Mouse (Mus musculus) neural tube, embryonic 11.5 days (tissue): ENCODE data around the gene Sh3d19. TPM values are rescaled to one million over a fixed set of nuclear protein-coding genes. Genes with fewer than 3 reads are reported as not detected.
A peak's percentile ranks its signal among the peaks of the same experiment; 100 is the strongest.
"Not testable (repeated sequence)": the region's sequence is repeated elsewhere in the genome, so short reads cannot be mapped to it uniquely, and the experiment has no call there.

Experiments used
- ATAC-seq: fragments of 200-750 bp; cut with Nextera tagmentation; 2 replicates; pipeline ENCODE4 v1.8.0; 2017; ENCODE audit warnings: moderate number of reproducible peaks, mild to moderate bottlenecking, moderate TSS enrichment, moderate library complexity; ENCODE audit not compliant: insufficient read depth, low FRiP score, low TSS enrichment
- DNase-seq: peaks from one replicate; pipeline ENCODE4 v3.0.0-alpha.2; 2015; ENCODE audit warnings: low spot score
- H3K27ac ChIP-seq: fragments of 300-500 bp; sonication (generic); 2 replicates; pipeline ENCODE4 v1.5.1; 2014; ENCODE audit warnings: low read depth, mild to moderate bottlenecking, low read length
- H3K27me3 ChIP-seq: fragments of 300-500 bp; sonication (generic); 2 replicates; pipeline ENCODE4 v1.6.1; 2014; ENCODE audit warnings: mild to moderate bottlenecking, low read length, mixed read lengths; ENCODE audit not compliant: control insufficient read depth, insufficient read depth
- H3K36me3 ChIP-seq: fragments of 300-500 bp; sonication (generic); 2 replicates; pipeline ENCODE4 v1.6.1; 2014; ENCODE audit warnings: mild to moderate bottlenecking, low read length, moderate library complexity, mixed read lengths; ENCODE audit not compliant: control insufficient read depth, insufficient read depth
- H3K4me1 ChIP-seq: fragments of 300-500 bp; sonication (generic); 2 replicates; pipeline ENCODE4 v1.6.1; 2014; ENCODE audit warnings: low read length, mixed read lengths; ENCODE audit not compliant: control insufficient read depth, insufficient read depth
- H3K4me2 ChIP-seq: fragments of 300-500 bp; sonication (generic); 2 replicates; pipeline ENCODE4 v1.6.1; 2014; ENCODE audit warnings: low read depth, mild to moderate bottlenecking, moderate library complexity
- H3K4me3 ChIP-seq: fragments of 300-500 bp; sonication (generic); 2 replicates; pipeline ENCODE4 v1.5.1; 2014; ENCODE audit warnings: low read depth, low read length
- H3K9ac ChIP-seq: fragments of 300-500 bp; sonication (generic); 2 replicates; pipeline ENCODE4 v1.6.1; 2014; ENCODE audit warnings: mild to moderate bottlenecking, low read length
- H3K9me3 ChIP-seq: fragments of 300-500 bp; sonication (generic); 2 replicates; pipeline ENCODE4 v1.6.1; 2016; ENCODE audit warnings: low read length; ENCODE audit not compliant: control insufficient read depth
- WGBS: fragments of 180-500 bp; shearing (Covaris S2); extraction: QIAGEN DNeasy Blood & Tissue Kit; methylation state at CpG from one replicate; pipeline ENCODE4 v1.1.7; 2014; 5-methylcytosine and 5-hydroxymethylcytosine counted together
- polyA plus RNA-seq: library from polyadenylated mRNA; unstranded; fragments of >200 nt; fragmentation: Nextera tagmentation; extraction: Ambion mirVana; gene quantifications from 2 replicates; pipeline ENCODE4 v1.2.1, GENCODE M21; 2014

The Sh3d19 gene
- polyA plus RNA-seq, 1 experiment from 2014 or later = 11.8 TPM

GRCm38 (mm10) chr3:86085001-86085400 is 114.1 kb downstream of the Sh3d19 start:
- ATAC-seq (no peak), DNase-seq (no peak)
- 90% methylated on average over 19 of the region's 19 CpGs for WGBS
- H3K4me2 ChIP-seq = no peak overlapping the region
- H3K9me3 ChIP-seq = no peaks in the 10 kb centered on the region
- no peak overlapping the region for H3K4me3 ChIP-seq
- no peaks in the 10 kb centered on the region; the same call in 1 of the 2 replicates for H3K36me3 ChIP-seq
- H3K27me3 ChIP-seq = no peaks in the 10 kb centered on the region
- H3K27ac ChIP-seq = no peak overlapping the region
- H3K9ac ChIP-seq = no peak overlapping the region
- H3K4me1 ChIP-seq = no peaks in the 10 kb centered on the region

DNA sequence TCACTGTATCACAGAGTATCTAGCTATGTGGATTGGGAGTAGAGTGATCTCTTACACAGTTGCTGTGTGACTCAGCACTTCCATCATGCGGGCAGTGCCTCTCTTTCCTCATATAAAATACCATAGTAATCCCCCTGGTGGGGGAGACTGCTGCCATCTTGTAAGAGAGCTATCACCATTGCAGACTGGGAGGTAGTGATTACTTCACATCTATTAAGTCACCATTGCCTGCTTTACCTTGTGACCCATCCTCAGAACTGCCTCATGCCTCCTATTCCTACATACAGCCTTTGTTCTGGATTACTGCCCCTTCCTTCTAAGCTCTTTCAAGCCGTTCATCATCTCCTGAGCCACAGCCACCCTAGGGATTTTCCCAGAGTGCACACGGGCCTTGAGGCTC is 117.0 kb downstream of the Sh3d19 start:
- H3K4me2 ChIP-seq = no peak overlapping the region
- no peak overlapping the region for H3K27ac ChIP-seq
- no peaks in the 10 kb centered on the region for H3K27me3 ChIP-seq
- no peaks in the 10 kb centered on the region; the same call in 1 of the 2 replicates for H3K4me1 ChIP-seq
- no peak overlapping the region for H3K9ac ChIP-seq
- no peak overlapping the region for H3K4me3 ChIP-seq
- H3K9me3 ChIP-seq = no peaks in the 10 kb centered on the region
- no peak for DNase-seq
- WGBS = 75% methylated on average over 3 of the region's 3 CpGs
- ATAC-seq = no peak
- no peaks in the 10 kb centered on the region; the same call in 1 of the 2 replicates for H3K36me3 ChIP-seq

DNA sequence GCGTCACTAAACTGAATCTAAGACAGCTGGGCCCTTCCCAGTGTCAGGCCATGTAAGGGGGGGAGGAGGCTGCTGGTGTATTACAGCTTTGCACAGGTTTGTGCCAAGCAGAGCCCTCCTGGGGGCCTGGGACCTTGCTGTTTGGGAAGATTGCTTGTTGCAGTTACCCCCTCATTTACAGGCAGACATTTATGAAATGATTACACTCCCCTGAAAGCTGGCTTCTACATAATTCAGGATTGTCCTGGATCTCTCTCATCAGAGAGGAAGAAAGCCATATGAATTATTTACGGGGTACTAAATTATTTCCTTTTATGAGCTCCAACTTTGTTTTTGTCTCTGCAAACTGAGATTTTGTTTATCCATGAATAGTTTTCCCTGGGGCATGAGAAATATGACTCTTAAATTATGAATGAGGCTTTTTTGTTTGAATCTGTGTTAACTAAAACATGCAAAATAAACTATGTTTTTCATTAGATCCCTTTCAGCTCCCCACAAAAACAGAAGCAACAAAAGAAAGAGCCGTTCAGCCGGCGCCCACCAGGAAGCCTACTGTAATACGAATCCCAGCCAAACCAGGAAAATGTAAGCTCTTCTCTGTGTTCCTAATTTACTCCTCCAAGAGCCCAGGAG is 122.4 kb downstream of the Sh3d19 start:
- WGBS = 43% methylated on average over 6 of the region's 6 CpGs
- Histone ChIP-seq H3K36me3 (no peaks in the 10 kb centered on the region; the same call in 1 of the 2 replicates), H3K27me3 (no peaks in the 10 kb centered on the region), H3K4me3 (no peak overlapping the region), H3K4me2 (no peak overlapping the region), H3K9ac (no peak overlapping the region), H3K4me1 (no peaks in the 10 kb centered on the region; the same call in 1 of the 2 replicates), H3K27ac (no peak overlapping the region; the same call in 1 of the 2 replicates), H3K9me3 (no peaks in the 10 kb centered on the region)
- ATAC-seq (no peak), DNase-seq (peak; percentile 23)

- no peak overlapping the region for H3K4me2 ChIP-seq
- WGBS = 78% methylated on average over 5 of the region's 5 CpGs
Measured at GRCm38 (mm10) chr3:86093907-86094306, 123.0 kb downstream of the Sh3d19 start.

GRCm38 (mm10) chr3:86101956-86102355 is 131.0 kb downstream of the Sh3d19 start:
- no peak for DNase-seq
- H3K9ac ChIP-seq = no peak overlapping the region
- no peaks in the 10 kb centered on the region for H3K9me3 ChIP-seq
- WGBS = 91% methylated on average over 6 of the region's 6 CpGs
- no peaks in the 10 kb centered on the region for H3K4me1 ChIP-seq
- no peaks in the 10 kb centered on the region for H3K36me3 ChIP-seq
- H3K27me3 ChIP-seq = no peaks in the 10 kb centered on the region
- H3K4me2 ChIP-seq = no peak overlapping the region
- H3K4me3 ChIP-seq = no peak overlapping the region
- no peak overlapping the region for H3K27ac ChIP-seq
- ATAC-seq = no peak

More at GRCm38 (mm10) chr3:86093907-86094306, 123.0 kb downstream of the Sh3d19 start:
- H3K27ac ChIP-seq = no peak overlapping the region; the same call in 1 of the 2 replicates
- no peaks in the 10 kb centered on the region; the same call in 1 of the 2 replicates for H3K36me3 ChIP-seq
- H3K27me3 ChIP-seq = no peaks in the 10 kb centered on the region
- H3K4me3 ChIP-seq = no peak overlapping the region
- ATAC-seq (no peak), DNase-seq (no peak)
- H3K4me1 ChIP-seq = no peaks in the 10 kb centered on the region; the same call in 1 of the 2 replicates
- H3K9me3 ChIP-seq = no peaks in the 10 kb centered on the region
- H3K9ac ChIP-seq = no peak overlapping the region

- Histone ChIP-seq H3K9me3 (no peaks in the 10 kb centered on the region), H3K27ac (no peak overlapping the region), H3K4me2 (no peak overlapping the region), H3K4me3 (no peak overlapping the region), H3K27me3 (no peaks in the 10 kb centered on the region), H3K4me1 (no peaks in the 10 kb centered on the region), H3K9ac (no peak overlapping the region), H3K36me3 (no peaks in the 10 kb centered on the region)
- 91% methylated on average over 18 of the region's 18 CpGs for WGBS
- no peak for DNase-seq
- ATAC-seq = no peak
Measured at GRCm38 (mm10) chr3:86103449-86104291, 132.8 kb downstream of the Sh3d19 start.

- H3K36me3 ChIP-seq, H3K9me3 ChIP-seq, H3K4me1 ChIP-seq, H3K4me3 ChIP-seq, H3K27me3 ChIP-seq, H3K9ac ChIP-seq, H3K4me2 ChIP-seq, H3K27ac ChIP-seq, ATAC-seq, DNase-seq: not testable (repeated sequence)
- WGBS = 89% methylated on average over 7 of the region's 7 CpGs
Measured at GRCm38 (mm10) chr3:86104433-86104832, 133.5 kb downstream of the Sh3d19 start.

DNA sequence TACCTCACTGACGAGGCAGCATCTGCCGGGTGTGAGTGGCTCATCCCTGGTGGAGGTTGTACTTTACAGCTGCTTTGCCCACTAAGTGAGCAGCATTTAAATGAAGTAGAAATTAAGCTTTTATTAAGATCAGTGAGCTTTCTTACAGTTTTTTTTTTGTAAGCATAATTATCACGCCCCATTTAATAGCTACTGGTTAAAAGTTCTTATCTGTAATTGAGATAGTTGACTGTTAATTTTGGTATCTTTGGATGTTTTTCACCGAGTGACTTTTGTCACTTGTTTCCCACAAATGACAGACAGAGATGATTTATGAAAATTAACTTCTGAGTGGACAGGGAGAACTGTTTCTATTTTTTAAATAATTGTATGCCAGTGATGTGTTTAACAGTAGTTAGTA is 134.0 kb downstream of the Sh3d19 start:
- Histone ChIP-seq H3K4me2 (no peak overlapping the region), H3K4me3 (no peak overlapping the region), H3K9ac (no peak overlapping the region), H3K4me1 (no peaks in the 10 kb centered on the region), H3K27me3 (no peaks in the 10 kb centered on the region), H3K36me3 (no peaks in the 10 kb centered on the region), H3K27ac (no peak overlapping the region), H3K9me3 (no peaks in the 10 kb centered on the region)
- ATAC-seq (no peak), DNase-seq (no peak)
- WGBS = 91% methylated on average over 4 of the region's 4 CpGs
